Mouse (Mus musculus) embryonic facial prominence, embryonic 10.5 days (tissue): ENCODE results near the gene Agap3. TPM values are rescaled to one million over a fixed set of nuclear protein-coding genes. Genes with fewer than 3 reads are reported as not detected.
A peak's percentile ranks its signal among the peaks of the same experiment; 100 is the strongest.

Source experiments
- DNase-seq: peaks from one replicate; pipeline ENCODE4 v3.0.0-alpha.2; 2017; ENCODE audit warnings: low spot score
- H3K27ac ChIP-seq: fragments of 300-500 bp; sonication (generic); replicated peaks from 2 replicates; pipeline ENCODE4 v1.5.1; 2016; ENCODE audit warnings: mild to moderate bottlenecking
- H3K27me3 ChIP-seq: fragments of 300-500 bp; sonication (generic); replicated peaks from 2 replicates; pipeline ENCODE4 v1.6.1; 2016; ENCODE audit warnings: low read depth, mild to moderate bottlenecking; ENCODE audit not compliant: poor library complexity, severe bottlenecking
- H3K36me3 ChIP-seq: fragments of 300-500 bp; sonication (generic); replicated peaks from 2 replicates; pipeline ENCODE4 v1.6.1; 2016; ENCODE audit warnings: mild to moderate bottlenecking, moderate library complexity
- H3K4me1 ChIP-seq: fragments of 300-500 bp; sonication (generic); 2 replicates; pipeline ENCODE4 v1.6.1; 2016
- H3K4me3 ChIP-seq: fragments of 300-500 bp; sonication (generic); 2 replicates; pipeline ENCODE4 v1.5.1; 2016; ENCODE audit warnings: mild to moderate bottlenecking, moderate library complexity
- H3K9me3 ChIP-seq: fragments of 300-500 bp; sonication (generic); 2 replicates; pipeline ENCODE4 v1.6.1; 2016; ENCODE audit warnings: mild to moderate bottlenecking
- WGBS: fragments of 180-500 bp; shearing (Covaris S2); methylation state at CpG from one replicate; pipeline ENCODE4 v1.1.7; 2016; 5-methylcytosine and 5-hydroxymethylcytosine counted together
- polyA plus RNA-seq: library from polyadenylated mRNA; unstranded; fragments of >200 nt; fragmentation: Nextera tagmentation; extraction: Ambion mirVana; gene quantifications from 2 replicates; pipeline ENCODE4 v1.2.1, GENCODE M21; 2016

The Agap3 gene
- polyA plus RNA-seq = 30.8 and 36.6 TPM in 2 replicates

DNA sequence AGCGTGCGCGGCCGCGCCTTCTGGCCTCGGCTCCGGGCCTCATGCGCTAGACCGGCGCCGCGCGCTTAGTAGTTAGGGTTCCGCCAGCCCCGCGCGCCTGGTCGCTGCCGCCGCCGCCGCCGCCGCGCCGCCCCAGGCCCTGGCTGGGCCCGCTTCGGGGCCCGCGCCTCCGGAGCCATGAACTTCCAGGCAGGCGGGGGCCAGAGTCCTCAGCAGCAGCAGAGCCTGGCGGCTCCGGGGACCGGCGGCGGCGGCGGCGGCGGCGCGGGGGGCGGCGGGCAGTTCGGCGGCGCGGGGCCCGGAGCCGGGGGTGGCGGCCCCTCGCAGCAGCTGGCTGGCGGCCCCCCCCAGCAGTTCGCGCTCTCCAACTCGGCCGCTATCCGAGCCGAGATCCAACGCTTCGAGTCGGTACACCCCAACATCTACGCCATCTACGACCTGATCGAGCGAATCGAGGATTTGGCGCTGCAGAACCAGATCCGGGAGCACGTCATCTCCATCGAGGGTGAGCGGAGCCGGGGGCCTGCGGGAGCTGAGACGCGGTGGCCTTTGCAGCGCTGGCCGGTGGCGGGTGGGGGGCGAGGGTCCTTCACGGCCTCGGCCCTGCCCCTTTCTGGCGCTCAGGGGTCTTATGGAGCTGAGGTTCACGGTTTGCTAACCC, at the start of gene Agap3:
TSS of gene Agap3 (plus strand) at position 148 of the 661 bp plus-strand sequence.
- no peaks in the 10 kb centered on the region for H3K9me3 ChIP-seq
- peak within 1 kb of the TSS; percentile 87 for H3K4me3 ChIP-seq
- peaks cover 60% of the 10 kb centered on the region for H3K4me1 ChIP-seq
- WGBS = 1% methylated on average over 81 of the region's 85 CpGs
- peak within 1 kb of the TSS; percentile 94 for H3K27ac ChIP-seq
- DNase-seq = peak; percentile 64
- peaks cover 22% of the 10 kb centered on the region for H3K27me3 ChIP-seq
- H3K36me3 ChIP-seq = peaks cover 24% of the 10 kb centered on the region

DNA sequence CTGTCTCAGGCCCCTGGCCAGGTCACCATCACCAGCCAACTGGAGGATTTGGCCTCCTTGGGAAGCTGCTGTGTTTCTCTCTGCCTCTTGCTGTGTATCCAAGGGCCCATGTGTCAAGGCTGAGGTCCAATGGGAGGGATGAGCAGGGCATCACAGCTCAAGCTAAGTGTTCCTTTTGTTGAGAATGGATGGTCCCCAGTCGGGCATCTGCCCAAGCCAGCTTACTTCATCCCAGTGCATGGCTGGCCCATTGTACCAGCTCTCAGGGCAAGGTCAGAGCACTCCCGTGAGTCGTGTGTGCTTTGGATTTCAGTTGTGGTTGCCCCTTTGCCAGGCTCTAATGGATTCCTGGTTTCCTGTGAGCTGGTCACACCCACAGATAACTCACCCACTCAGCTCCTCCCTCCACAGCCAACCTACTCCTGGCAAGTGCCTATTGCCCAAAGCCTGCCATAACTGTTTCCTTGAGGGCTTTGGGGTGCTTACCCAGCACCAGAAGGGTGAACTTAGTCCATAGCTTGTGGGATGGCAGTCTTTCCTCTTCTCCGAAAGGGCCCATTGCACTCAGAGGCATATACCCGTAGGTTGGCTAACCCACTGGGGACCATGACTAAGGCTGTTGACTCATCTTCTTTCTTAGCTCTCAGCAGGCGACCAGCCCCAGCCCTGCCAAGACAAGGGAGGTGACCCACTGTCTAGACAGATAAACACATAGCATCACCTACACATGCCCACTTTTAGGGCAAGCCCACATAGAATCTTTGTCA, 47.2 kb upstream of the Agap3 start:
- 82% methylated on average over 6 of the region's 6 CpGs for WGBS
- DNase-seq = no peak
- H3K27ac ChIP-seq = no peak overlapping the region
- no peaks in the 10 kb centered on the region for H3K9me3 ChIP-seq
- no peaks in the 10 kb centered on the region for H3K27me3 ChIP-seq
- no peak overlapping the region for H3K4me3 ChIP-seq
- H3K36me3 ChIP-seq = peaks cover 87% of the 10 kb centered on the region
- peaks cover 6% of the 10 kb centered on the region; the same call in 1 of the 2 replicates for H3K4me1 ChIP-seq

DNA sequence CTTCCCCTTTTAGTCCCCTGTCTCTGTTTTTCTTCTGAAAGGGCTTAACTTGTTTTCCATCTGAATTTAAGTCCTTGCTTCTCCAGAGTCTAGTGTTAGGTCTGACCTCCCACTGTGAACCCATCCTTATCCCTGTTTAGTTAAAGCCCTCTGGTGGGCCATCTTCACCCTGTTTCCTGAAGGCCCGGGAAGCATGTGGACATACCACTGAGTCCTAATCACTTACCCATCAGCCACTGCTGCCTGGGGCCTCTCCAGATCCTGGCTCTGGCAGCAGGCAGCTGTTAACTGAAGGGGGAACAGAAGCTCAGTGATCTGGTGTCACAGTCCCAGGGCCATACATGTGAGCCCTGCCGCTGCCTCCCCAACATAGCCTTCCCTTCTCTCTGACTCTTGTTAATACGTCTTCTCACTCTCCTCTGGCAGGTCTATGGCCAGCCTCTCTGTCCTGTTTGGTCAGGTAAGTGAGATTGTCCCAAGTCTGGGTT, 46.5 kb upstream of the Agap3 start:
- H3K27ac ChIP-seq = no peak overlapping the region
- H3K4me1 ChIP-seq = no peaks in the 10 kb centered on the region
- H3K9me3 ChIP-seq = no peaks in the 10 kb centered on the region
- DNase-seq = no peak
- no peak overlapping the region for H3K4me3 ChIP-seq
- peaks cover 81% of the 10 kb centered on the region for H3K36me3 ChIP-seq
- no peaks in the 10 kb centered on the region for H3K27me3 ChIP-seq
- 73% methylated on average over 3 of the region's 3 CpGs for WGBS

DNA sequence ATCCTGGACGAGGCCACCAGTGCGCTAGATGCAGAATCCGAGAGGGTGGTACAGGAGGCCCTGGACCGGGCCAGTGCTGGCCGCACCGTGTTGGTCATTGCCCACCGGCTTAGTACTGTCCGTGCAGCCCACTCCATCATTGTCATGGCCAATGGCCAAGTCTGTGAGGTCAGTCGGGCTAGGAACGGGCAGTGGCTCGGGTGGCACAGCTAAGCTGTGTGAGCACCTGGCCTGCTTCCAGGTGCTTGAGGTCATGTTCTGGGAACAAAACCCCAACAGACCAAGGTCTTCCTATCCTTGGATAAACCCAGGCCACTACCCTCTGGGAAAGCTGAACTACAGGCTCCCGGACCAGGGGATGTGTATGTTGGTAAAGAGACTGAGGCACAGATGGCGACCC, 43.3 kb upstream of the Agap3 start:
- 95% methylated on average over 13 of the region's 13 CpGs for WGBS
- Histone ChIP-seq H3K36me3 (peaks cover 50% of the 10 kb centered on the region), H3K27ac (no peak overlapping the region), H3K9me3 (no peaks in the 10 kb centered on the region), H3K4me3 (no peak overlapping the region), H3K4me1 (peaks cover 10% of the 10 kb centered on the region), H3K27me3 (no peaks in the 10 kb centered on the region)
- no peak for DNase-seq

DNA sequence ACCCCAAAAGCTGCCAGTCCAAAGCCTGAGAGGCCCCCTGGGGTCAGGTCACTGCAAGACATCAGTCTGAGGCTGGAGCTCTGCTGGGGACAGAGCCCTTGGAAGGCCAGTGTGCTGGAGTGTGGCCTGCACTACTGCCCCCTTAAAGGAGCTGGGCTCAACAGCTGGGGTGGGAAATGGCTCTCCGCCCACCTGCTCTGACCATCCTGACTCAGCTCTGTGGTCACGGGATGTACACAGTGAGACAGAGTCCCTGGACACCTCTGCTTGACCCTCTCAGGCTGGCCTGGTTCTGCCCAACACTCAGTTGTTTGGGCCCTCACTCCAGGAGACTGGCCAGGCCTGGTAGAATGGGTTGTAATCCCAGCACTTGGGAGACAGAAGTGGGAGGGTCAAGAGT, 42.5 kb upstream of the Agap3 start:
- 0 out of 2 replicates have a peak, but pooled peaks cover 5% of the 10 kb centered on the region for H3K27me3 ChIP-seq
- H3K4me1 ChIP-seq = peaks cover 14% of the 10 kb centered on the region
- H3K9me3 ChIP-seq = no peaks in the 10 kb centered on the region
- no peak overlapping the region for H3K4me3 ChIP-seq
- WGBS = 78% methylated on average over 2 of the region's 2 CpGs
- peaks cover 44% of the 10 kb centered on the region for H3K36me3 ChIP-seq
- no peak for DNase-seq
- no peak overlapping the region for H3K27ac ChIP-seq

DNA sequence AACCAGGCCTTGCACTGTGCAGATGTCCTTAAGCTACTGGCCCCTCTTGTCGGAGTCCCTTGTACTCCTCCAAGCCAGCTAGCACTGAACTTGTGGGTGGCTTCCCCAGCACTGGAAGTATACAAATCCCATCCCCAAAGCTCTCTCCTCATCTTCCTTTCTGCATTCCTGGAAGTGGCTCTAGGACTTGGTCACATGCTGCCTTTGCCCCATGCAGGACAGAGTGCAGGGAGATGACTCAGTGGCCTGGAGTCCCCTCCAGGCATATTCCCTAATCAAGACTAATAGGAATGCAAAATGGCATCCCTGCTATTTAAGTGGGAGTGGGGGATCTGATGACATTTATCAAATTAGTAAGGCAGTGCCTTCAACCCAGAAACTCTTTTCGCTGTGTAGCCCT, 39.9 kb upstream of the Agap3 start:
- 88% methylated on average over 2 of the region's 2 CpGs for WGBS
- Histone ChIP-seq H3K4me1 (peaks cover 31% of the 10 kb centered on the region), H3K4me3 (no peak overlapping the region), H3K27me3 (0 out of 2 replicates have a peak, but pooled peaks cover 9% of the 10 kb centered on the region), H3K36me3 (peaks cover 21% of the 10 kb centered on the region), H3K27ac (no peak overlapping the region), H3K9me3 (no peaks in the 10 kb centered on the region)
- DNase-seq = no peak

DNA sequence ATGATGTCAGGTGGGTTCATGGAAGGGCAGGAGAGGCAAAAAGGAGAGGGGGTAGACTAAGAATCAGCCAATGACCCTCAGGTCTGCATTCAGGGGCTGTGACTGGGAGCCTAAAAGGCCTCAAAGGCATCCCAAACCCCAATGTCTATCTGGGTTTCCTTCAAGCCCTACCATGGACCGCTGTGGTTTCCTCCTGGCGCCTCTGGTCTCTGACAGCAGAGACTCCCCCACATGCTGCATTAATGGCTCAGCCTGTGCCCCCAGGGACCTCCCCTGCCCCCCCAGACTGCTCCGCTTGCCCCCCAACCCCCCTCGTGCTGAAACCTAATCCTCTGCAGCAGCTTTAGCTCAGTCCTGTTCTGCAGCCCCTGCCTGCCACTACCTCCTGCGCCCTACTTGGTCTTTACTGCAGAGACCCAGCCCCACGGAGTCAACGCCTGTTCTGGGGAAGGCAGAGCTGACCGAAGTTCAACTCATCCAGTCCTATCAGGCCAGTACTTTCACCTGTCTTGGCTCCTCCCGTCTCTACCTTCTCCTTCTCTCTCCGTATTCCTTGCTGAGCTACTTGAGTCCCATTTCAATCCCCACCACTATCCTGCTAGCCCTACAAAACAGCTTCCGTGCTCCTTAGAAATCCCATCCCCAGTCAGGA, 38.8 kb upstream of the Agap3 start, which contains the start of gene Asic3:
TSS of gene Asic3 (plus strand) at position 351 of the 652 bp plus-strand sequence.
- peak; percentile 40 for DNase-seq
- H3K4me1 ChIP-seq = peaks cover 31% of the 10 kb centered on the region
- peaks cover 13% of the 10 kb centered on the region for H3K36me3 ChIP-seq
- H3K27me3 ChIP-seq = 0 out of 2 replicates have a peak, but pooled peaks cover 9% of the 10 kb centered on the region
- peak within 1 kb of the TSS; percentile 1; the same call in 1 of the 2 replicates for H3K4me3 ChIP-seq
- 0 out of 2 replicates have a peak within 1 kb of the TSS, but pooled peaks have one; percentile 21 for H3K27ac ChIP-seq
- 49% methylated on average over 11 of the region's 11 CpGs for WGBS
- H3K9me3 ChIP-seq = no peaks in the 10 kb centered on the region

DNA sequence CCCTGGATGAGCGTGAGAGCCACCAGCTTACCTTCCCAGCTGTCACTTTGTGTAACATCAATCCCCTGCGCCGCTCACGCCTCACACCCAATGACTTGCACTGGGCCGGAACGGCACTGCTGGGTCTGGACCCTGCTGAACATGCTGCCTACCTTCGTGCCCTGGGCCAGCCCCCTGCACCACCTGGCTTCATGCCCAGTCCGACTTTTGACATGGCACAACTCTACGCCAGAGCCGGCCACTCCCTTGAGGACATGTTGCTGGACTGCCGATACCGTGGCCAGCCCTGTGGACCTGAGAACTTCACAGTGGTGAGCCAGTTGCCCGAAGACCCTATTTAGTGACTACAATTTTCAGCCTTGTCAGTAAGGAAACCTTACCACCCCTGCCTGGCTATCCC, 38.0 kb upstream of the Agap3 start:
- H3K4me1 ChIP-seq = peaks cover 31% of the 10 kb centered on the region
- WGBS = 87% methylated on average over 13 of the region's 13 CpGs
- H3K9me3 ChIP-seq = no peaks in the 10 kb centered on the region
- H3K27me3 ChIP-seq = 0 out of 2 replicates have a peak, but pooled peaks cover 9% of the 10 kb centered on the region
- DNase-seq = no peak
- H3K36me3 ChIP-seq = peaks cover 15% of the 10 kb centered on the region
- 0 out of 2 replicates have a peak overlapping the region, but pooled peaks have one; percentile 21 for H3K27ac ChIP-seq
- H3K4me3 ChIP-seq = no peak overlapping the region

DNA sequence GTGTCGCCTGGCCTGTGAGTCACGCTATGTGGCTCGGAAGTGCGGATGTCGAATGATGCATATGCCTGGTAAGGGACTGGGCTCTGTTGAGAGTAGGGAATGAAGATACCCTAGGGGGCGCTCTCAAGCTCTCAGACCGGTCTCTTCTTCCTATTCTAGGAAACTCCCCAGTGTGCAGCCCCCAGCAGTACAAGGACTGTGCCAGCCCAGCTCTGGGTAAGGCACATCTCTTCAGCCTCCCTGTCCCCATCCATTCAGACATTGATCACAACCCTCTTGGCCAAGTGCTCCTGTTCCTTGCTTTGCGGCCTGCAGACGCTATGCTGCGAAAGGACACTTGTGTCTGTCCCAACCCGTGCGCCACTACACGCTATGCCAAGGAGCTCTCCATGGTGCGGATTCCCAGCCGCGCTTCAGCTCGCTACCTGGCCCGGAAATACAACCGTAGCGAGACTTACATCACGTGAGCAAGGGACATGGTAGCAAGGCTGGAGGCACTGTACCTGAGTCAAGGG, 35.7 kb upstream of the Agap3 start:
- peaks cover 31% of the 10 kb centered on the region for H3K4me1 ChIP-seq
- WGBS = 4% methylated on average over 21 of the region's 21 CpGs
- no peaks in the 10 kb centered on the region for H3K9me3 ChIP-seq
- no peak overlapping the region for H3K27ac ChIP-seq
- peaks cover 35% of the 10 kb centered on the region for H3K36me3 ChIP-seq
- H3K4me3 ChIP-seq = peak overlapping the region; percentile 27
- DNase-seq = peak; percentile 75
- 0 out of 2 replicates have a peak, but pooled peaks cover 9% of the 10 kb centered on the region for H3K27me3 ChIP-seq

DNA sequence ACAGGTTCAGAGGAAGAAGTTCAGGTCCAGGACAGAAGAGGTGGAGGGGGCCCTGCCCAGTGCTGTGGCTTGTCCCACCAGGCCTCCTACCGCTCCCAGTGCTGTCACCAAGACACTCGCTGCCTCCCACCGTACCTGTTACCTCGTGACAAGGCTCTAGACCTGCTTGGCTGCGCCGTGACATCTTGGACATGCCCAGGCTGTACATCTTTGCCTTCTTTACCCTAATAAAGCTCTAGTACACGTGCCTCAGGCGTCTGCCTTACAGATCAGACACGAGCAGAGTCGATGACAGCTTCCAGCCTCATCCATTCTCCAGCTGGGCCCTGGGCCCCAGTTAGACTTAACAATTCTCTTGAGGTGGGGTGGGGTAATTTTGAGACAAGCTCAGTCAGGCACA, 34.4 kb upstream of the Agap3 start:
- no peak for DNase-seq
- H3K27me3 ChIP-seq = 0 out of 2 replicates have a peak, but pooled peaks cover 9% of the 10 kb centered on the region
- no peaks in the 10 kb centered on the region for H3K9me3 ChIP-seq
- no peak overlapping the region for H3K27ac ChIP-seq
- H3K4me3 ChIP-seq = no peak overlapping the region
- peaks cover 40% of the 10 kb centered on the region for H3K36me3 ChIP-seq
- peaks cover 38% of the 10 kb centered on the region for H3K4me1 ChIP-seq
- 90% methylated on average over 10 of the region's 10 CpGs for WGBS

DNA sequence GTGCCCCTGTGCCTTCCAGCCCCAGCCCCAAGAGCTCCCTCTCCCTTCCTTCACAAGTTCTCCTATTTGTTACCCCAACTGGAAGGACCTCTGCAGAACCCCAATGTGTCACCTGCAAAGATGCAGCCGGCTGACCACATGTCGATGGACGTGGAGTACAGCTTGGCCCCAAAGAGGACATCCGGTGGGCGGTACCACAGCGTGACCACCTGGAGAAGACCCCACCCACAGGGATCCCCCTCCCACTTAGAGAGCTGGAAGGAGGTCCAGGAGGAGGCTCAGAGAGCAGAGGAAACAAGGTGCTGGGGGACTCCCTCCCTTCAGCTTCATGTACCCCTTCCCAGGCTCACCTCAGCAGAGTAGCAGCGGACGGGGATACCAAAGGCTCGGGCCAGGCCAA, 31.6 kb upstream of the Agap3 start:
- no peak for DNase-seq
- 86% methylated on average over 9 of the region's 9 CpGs for WGBS
- Histone ChIP-seq H3K4me1 (peaks cover 40% of the 10 kb centered on the region), H3K36me3 (peaks cover 40% of the 10 kb centered on the region), H3K27ac (no peak overlapping the region), H3K4me3 (no peak overlapping the region), H3K27me3 (0 out of 2 replicates have a peak, but pooled peaks cover 2% of the 10 kb centered on the region), H3K9me3 (no peaks in the 10 kb centered on the region)
